Mouse (Mus musculus) adrenal gland, adult (tissue): ENCODE measurements around the gene Olfr76.
"Not testable (repeated sequence)": the region's sequence is repeated elsewhere in the genome, so short reads cannot be mapped to it uniquely, and the experiment has no call there.

Source experiments
- DNase-seq, 2 experiments: peaks; one replicate each; pipeline ENCODE4 v3.0.0; 2022 to 2023; ENCODE audit warnings: low spot score in 1 of 2; ENCODE audit not compliant: inconsistent age in 2 of 2

The Olfr76 gene

DNA sequence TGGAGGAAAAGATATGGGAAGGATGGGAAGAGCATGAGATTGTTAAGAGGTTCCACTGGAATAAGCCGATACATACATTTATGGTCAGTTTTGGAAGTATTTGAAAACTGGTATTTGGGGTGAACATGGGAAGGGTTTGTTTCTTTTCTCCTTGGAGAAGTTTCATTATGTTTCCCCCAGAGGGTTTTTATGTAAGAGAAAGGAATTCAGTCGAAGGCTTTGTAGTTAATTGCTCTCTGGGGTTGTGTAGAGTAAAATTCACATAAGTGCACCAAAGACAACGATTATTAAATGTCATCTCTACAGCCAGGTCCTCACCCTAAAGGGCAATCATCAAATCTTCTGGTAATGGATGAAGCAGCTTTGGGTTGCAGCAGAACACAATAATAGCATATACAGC lies at the start of gene Olfr76:
Gene Olfr76, minus strand, starts transcription at position 101 of the 400 bp plus-strand sequence.
- DNase-seq: no peak

- DNase-seq: not testable (repeated sequence)
These were observed 47.1 kb upstream of the Olfr76 start, which contains the start of gene Olfr1555-ps1 for GRCm38 (mm10) chr19:12170062-12170599. TSS of gene Olfr1555-ps1 (minus strand) at chr19:12170112.

GRCm38 (mm10) chr19:12145452-12145851 lies 22.4 kb upstream of the Olfr76 start:
- DNase-seq: no peak

GRCm38 (mm10) chr19:12143356-12143755 lies 20.4 kb upstream of the Olfr76 start:
- DNase-seq: no peak

GRCm38 (mm10) chr19:12134289-12134688 lies 11.3 kb upstream of the Olfr76 start:
- peak; percentile 11 to 74 for DNase-seq

- DNase-seq: no peak
These were observed 6.5 kb downstream of the Olfr76 start for GRCm38 (mm10) chr19:12116464-12116863.

DNA sequence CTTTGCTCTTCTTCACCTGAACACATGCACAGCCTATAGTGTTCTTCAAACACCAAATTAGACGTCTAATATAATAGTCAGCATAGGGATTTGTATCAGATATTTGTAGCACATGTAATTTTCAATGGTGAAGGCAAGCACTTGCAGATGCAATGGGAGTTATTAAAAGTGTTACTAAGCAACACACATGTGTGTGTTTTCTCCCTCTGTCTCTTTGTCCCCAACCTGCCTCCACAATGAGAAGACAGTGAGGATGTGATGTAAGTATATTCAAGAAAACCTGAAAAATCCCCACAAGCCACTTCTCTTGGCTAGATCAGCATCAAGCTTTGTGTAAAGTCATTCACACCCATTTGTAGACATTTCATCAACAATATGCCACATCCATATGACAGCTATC lies 7.2 kb downstream of the Olfr76 start, which contains the start of gene Olfr1428:
Gene Olfr1428, minus strand, starts transcription at position 101 of the 400 bp plus-strand sequence.
- no peak for DNase-seq

GRCm38 (mm10) chr19:12113807-12114206 lies 9.2 kb downstream of the Olfr76 start:
- no peak for DNase-seq

GRCm38 (mm10) chr19:12104541-12104940 lies 18.5 kb downstream of the Olfr76 start:
- DNase-seq: no peak

- no peak for DNase-seq
These were observed 19.8 kb downstream of the Olfr76 start, which contains the start of gene Olfr1427 for GRCm38 (mm10) chr19:12103234-12103633. TSS of gene Olfr1427 (minus strand) at chr19:12103334.

DNA sequence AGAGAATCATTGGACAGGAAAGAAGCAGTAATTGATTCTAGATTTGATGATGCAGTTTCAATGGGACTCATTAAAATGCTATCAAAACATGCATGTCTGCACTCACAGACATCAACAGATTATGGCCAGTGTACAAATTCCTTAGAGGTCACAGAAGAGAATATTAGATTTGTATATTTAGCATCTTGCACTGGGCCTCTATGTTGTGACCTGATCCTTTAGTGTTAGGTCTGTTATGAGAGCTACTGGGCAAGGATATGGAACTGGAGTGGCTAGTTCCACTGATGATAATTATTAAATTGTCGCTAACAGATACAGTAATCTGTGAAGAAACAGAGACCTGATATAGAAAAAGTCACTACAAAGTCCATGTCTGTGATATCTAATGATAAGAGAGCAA lies 31.1 kb downstream of the Olfr76 start, which contains the start of gene Olfr1426:
Gene Olfr1426, minus strand, starts transcription at position 101 of the 400 bp plus-strand sequence.
- no peak for DNase-seq

GRCm38 (mm10) chr19:12077631-12078030 lies 45.4 kb downstream of the Olfr76 start, which contains the start of gene Olfr1425:
TSS of gene Olfr1425 (minus strand) at chr19:12077731.
- not testable (repeated sequence) for DNase-seq

DNA sequence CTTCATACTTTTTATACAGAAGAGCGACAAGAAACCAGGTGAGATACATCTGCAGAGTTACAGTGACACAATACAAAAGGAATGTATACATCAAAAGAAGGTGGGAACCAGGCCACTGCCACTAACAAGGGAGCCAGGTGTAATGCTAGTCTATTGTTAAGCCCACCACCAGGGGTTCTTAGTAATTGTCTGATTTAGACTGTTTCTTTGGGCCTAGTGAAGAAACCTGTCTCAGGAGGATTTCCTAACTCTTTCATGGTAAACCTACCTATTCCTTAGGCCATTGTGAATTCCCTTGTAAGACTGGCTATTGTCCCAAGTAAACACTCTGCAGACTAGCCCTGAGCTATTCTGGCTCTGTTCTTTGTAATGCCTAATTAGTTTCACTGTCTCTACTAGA lies 53.5 kb downstream of the Olfr76 start:
- DNase-seq: not testable (repeated sequence)
